Comparison of ENCODE assay signal across 9 mouse cellular contexts in the genomic region with DNA sequence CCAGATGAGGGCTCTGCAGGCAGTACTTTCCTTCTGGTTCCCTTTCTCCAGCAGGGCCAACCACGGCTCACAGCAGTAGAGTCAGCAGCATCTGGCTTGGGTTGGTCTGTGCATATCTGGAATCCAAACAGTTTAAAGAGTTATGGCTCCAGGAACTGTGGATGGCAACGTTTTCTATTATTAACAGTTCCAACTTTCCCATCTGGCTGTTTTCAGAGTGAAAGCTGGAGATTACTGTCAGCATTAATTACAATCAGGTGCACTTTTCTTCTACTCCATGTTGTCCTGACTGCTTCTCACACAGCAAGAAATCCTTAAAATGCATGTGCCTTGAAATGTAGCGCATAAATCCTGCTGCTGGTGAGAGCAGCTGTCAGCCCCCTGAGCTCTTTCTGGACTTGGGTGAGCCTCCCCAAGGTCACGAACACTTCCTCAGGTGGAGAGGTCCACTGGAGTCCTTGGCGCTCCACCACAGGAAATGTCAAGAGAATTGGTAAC.
DNase-seq lines count a peak whose midpoint lies in the region; ATAC-seq and TF ChIP-seq lines count a peak whose summit lies in the region.
"Had no signal": no experiment of that assay in that cellular context is flagged by ENCODE, and none has a peak within 500 bp of the region (broad histone marks: within the 10 kb centered on the region; RNA-seq: fewer than 3 reads in every experiment).

No protein-coding gene starts in this region.

- H3K36me3 ChIP-seq in liver, embryonic 12.5 days = no peaks in the 10 kb centered on the region
- no peaks in the 10 kb centered on the region for H3K36me3 ChIP-seq in intestine, postnatal 0 days (ENCODE audit: control insufficient read depth, insufficient read depth)

- H3K27me3 ChIP-seq in liver, embryonic 12.5 days (replicated peaks) = no peaks in the 10 kb centered on the region
- no peaks in the 10 kb centered on the region for H3K27me3 ChIP-seq in intestine, postnatal 0 days (replicated peaks; ENCODE audit: control insufficient read depth, insufficient read depth, low read length)

- H3K9me3 ChIP-seq in liver, embryonic 12.5 days (replicated peaks) = no peaks in the 10 kb centered on the region
- H3K9me3 ChIP-seq in intestine, postnatal 0 days (ENCODE audit: control insufficient read depth) = no peaks in the 10 kb centered on the region

- no peak overlapping the region for H3K9ac ChIP-seq in liver, embryonic 12.5 days
- no peak overlapping the region for H3K9ac ChIP-seq in intestine, postnatal 0 days (ENCODE audit: low read depth, low read length)
- H3K9ac ChIP-seq: liver, postnatal 0 days had no signal

- no peaks in the 10 kb centered on the region for H3K4me1 ChIP-seq in liver, embryonic 12.5 days
- no peaks in the 10 kb centered on the region for H3K4me1 ChIP-seq in intestine, postnatal 0 days (replicated peaks; ENCODE audit: control insufficient read depth, insufficient read depth, low read length)

- no peak overlapping the region for H3K27ac ChIP-seq in liver, embryonic 12.5 days
- no peak overlapping the region for H3K27ac ChIP-seq in intestine, postnatal 0 days (ENCODE audit: low read depth, low read length)

- no peak overlapping the region for H3K4me3 ChIP-seq in liver, embryonic 12.5 days
- no peak overlapping the region for H3K4me3 ChIP-seq in intestine, postnatal 0 days (ENCODE audit: low read depth, low read length)

- H3K4me2 ChIP-seq in liver, embryonic 12.5 days = no peak overlapping the region
- no peak overlapping the region for H3K4me2 ChIP-seq in intestine, postnatal 0 days (replicated peaks; ENCODE audit: low read depth)

- DNase-seq in embryo, embryonic 10 days (ENCODE audit: low spot score) = peak; percentile 10
- DNase-seq in embryo, embryonic 9.5 days (ENCODE audit: extremely low spot score) = no peak
- peak; percentile 5 for DNase-seq in liver
- DNase-seq in skeletal muscle tissue, adult 2 months (ENCODE audit: low read depth, low spot score) = peak; percentile 43
- DNase-seq in urinary bladder, postnatal 25 days (ENCODE audit: low spot score) = no peak
- DNase-seq in thymus, postnatal 36 days = no peak
- DNase-seq: liver, postnatal 0 days had no signal

- ATAC-seq in liver, embryonic 12.5 days = no peak
- ATAC-seq in intestine, postnatal 0 days = no peak
- ATAC-seq: liver, postnatal 0 days had no signal

- TF ChIP-seq CTCF in intestine, postnatal 0 days (IDR thresholded peaks at IDR 0.05; ENCODE audit: low read depth) = peak; percentile 37

- WGBS in liver, embryonic 12.5 days (ENCODE audit: insufficient replicate concordance) = 43% methylated on average over 5 of the region's 5 CpGs
- WGBS in intestine, postnatal 0 days = 56% methylated on average over 5 of the region's 5 CpGs

Comparison
In these comparisons a context has a peak if more than half of its experiments do, and no peak if none do; other contexts are left out.
1. DNase-seq: peak in embryo, embryonic 10 days (single experiment), liver (single experiment) and skeletal muscle tissue, adult 2 months (single experiment); none in embryo, embryonic 9.5 days (single experiment), urinary bladder, postnatal 25 days (single experiment) and thymus, postnatal 36 days (0 of 2).